Comparison of ENCODE assay signal across 9 mouse cellular contexts in the genomic region with DNA sequence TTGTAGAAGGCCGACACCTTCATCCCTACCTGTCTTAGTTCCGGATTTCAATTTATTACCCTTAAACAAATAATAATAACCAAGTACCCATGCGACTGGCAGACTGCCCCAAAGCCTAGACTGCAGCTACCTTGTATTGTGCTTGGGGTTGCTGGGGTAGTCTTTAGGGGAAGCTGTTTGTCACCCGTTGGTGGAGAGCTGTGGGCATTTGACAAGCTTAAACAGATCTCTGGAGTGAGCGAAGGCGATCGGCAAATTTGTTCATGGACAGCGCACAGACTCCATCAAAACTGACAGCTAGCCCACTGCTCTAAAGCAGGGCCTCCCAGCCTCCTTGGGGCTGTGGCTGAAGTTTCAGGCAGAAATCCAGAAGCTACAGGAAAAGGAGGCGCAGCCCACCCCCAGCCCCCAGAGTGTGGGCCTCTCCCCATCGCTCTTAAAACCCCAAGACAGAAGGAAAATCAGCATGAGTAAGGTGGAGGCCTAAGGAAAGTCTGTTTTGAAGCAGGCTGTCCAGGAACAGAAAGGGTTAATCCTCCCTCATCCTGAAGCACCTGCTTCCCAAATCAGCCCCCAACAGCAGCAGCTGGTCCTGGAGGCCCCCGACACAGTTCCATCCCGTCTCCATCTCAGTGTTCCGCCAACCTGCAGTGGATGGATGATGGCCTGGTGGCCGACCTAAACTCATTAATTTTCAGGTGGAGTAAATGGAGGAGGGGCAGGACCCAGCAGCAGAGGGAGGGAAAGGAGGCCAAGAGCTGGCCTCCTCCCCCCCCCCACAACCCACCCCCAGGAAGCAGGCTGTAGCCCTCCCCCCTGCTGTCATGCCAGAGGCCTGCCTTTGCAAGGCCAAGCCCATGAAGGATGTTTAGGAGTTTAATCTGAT.
DNase-seq lines count a peak whose midpoint lies in the region; ATAC-seq and TF ChIP-seq lines count a peak whose summit lies in the region.
"Had no signal": no experiment of that assay in that cellular context is flagged by ENCODE, and none has a peak within 500 bp of the region (broad histone marks: within the 10 kb centered on the region; RNA-seq: fewer than 3 reads in every experiment).

No protein-coding gene starts in this region.

- H3K9me3 ChIP-seq in heart, embryonic 14.5 days (ENCODE audit: control insufficient read depth, low read length): no peaks in the 10 kb centered on the region
- H3K9me3 ChIP-seq in forebrain, embryonic 15.5 days: no peaks in the 10 kb centered on the region
- no peaks in the 10 kb centered on the region for H3K9me3 ChIP-seq in midbrain, embryonic 12.5 days
- no peaks in the 10 kb centered on the region for H3K9me3 ChIP-seq in intestine, postnatal 0 days (ENCODE audit: control insufficient read depth)

- intact Hi-C loops in left cerebral cortex, postnatal 25 days (cut with DNase I): no loop called here

- H3K4me2 ChIP-seq in heart, embryonic 14.5 days (ENCODE audit: low read length): peak overlapping the region; percentile 67; the same call in 1 of the 2 replicates
- peak overlapping the region; percentile 95 for H3K4me2 ChIP-seq in forebrain, embryonic 15.5 days (replicated peaks)
- peak overlapping the region; percentile 70 for H3K4me2 ChIP-seq in midbrain, embryonic 12.5 days (replicated peaks)
- H3K4me2 ChIP-seq in intestine, postnatal 0 days (replicated peaks; ENCODE audit: low read depth): no peak overlapping the region

- H3K36me3 ChIP-seq in heart, embryonic 14.5 days (ENCODE audit: control insufficient read depth, insufficient read depth, low read length): no peaks in the 10 kb centered on the region
- 0 out of 2 replicates have a peak, but pooled peaks cover 4% of the 10 kb centered on the region for H3K36me3 ChIP-seq in forebrain, embryonic 15.5 days
- peaks cover 16% of the 10 kb centered on the region; the same call in 1 of the 2 replicates for H3K36me3 ChIP-seq in midbrain, embryonic 12.5 days
- H3K36me3 ChIP-seq in intestine, postnatal 0 days (ENCODE audit: control insufficient read depth, insufficient read depth): no peaks in the 10 kb centered on the region

- H3K4me3 ChIP-seq in heart, embryonic 14.5 days (ENCODE audit: control insufficient read depth in 1 of 2, insufficient read depth in 1 of 2, low read depth in 1 of 2, low read length in 2 of 2): no peak overlapping the region
- H3K4me3 ChIP-seq in forebrain, embryonic 15.5 days: peak overlapping the region; percentile 59
- peak overlapping the region; percentile 76 for H3K4me3 ChIP-seq in midbrain, embryonic 12.5 days
- H3K4me3 ChIP-seq in intestine, postnatal 0 days (ENCODE audit: low read depth, low read length): no peak overlapping the region

- no peak for DNase-seq in heart, adult 18-20 months
- DNase-seq in cerebellum, adult 8-10 months: peak; percentile 52
- no peak for DNase-seq in left cerebral cortex, postnatal 25 days (ENCODE audit: low spot score in 2 of 2)
- no peak for DNase-seq in liver
- DNase-seq: kidney, postnatal 25 days had no signal

- whole genome bisulfite sequencing in heart, embryonic 14.5 days: 15% methylated on average over 14 of the region's 14 CpGs
- WGBS in forebrain, embryonic 15.5 days: 10% methylated on average over 14 of the region's 14 CpGs
- 3% methylated on average over 14 of the region's 14 CpGs for WGBS in midbrain, embryonic 12.5 days
- 17% methylated on average over 14 of the region's 14 CpGs for WGBS in intestine, postnatal 0 days

- peaks cover 85% of the 10 kb centered on the region for H3K27me3 ChIP-seq in heart, embryonic 14.5 days (ENCODE audit: control insufficient read depth, insufficient read depth, low read length)
- no peaks in the 10 kb centered on the region for H3K27me3 ChIP-seq in forebrain, embryonic 15.5 days
- peaks cover 53% of the 10 kb centered on the region for H3K27me3 ChIP-seq in midbrain, embryonic 12.5 days
- H3K27me3 ChIP-seq in intestine, postnatal 0 days (replicated peaks; ENCODE audit: control insufficient read depth, insufficient read depth, low read length): peaks cover 65% of the 10 kb centered on the region

- H3K27ac ChIP-seq in heart, embryonic 14.5 days (replicated peaks in 1 of 2; ENCODE audit: control insufficient read depth in 1 of 2, insufficient read depth in 1 of 2, low read depth in 2 of 2, low read length in 2 of 2): no peak overlapping the region
- peak overlapping the region; percentile 99 for H3K27ac ChIP-seq in forebrain, embryonic 15.5 days (replicated peaks)
- H3K27ac ChIP-seq in midbrain, embryonic 12.5 days (replicated peaks): peak overlapping the region; percentile 99
- H3K27ac ChIP-seq in intestine, postnatal 0 days (ENCODE audit: low read depth, low read length): no peak overlapping the region

- peaks cover 10 to 23% of the 10 kb centered on the region in 2 experiments; a peak in 3 of 4 replicates for H3K4me1 ChIP-seq in heart, embryonic 14.5 days (ENCODE audit: control insufficient read depth in 2 of 2, insufficient read depth in 2 of 2, low read length in 2 of 2)
- H3K4me1 ChIP-seq in forebrain, embryonic 15.5 days: peaks cover 49% of the 10 kb centered on the region
- peaks cover 51% of the 10 kb centered on the region for H3K4me1 ChIP-seq in midbrain, embryonic 12.5 days
- no peaks in the 10 kb centered on the region; the same call in 1 of the 2 replicates for H3K4me1 ChIP-seq in intestine, postnatal 0 days (replicated peaks; ENCODE audit: control insufficient read depth, insufficient read depth, low read length)

- TF ChIP-seq CTCF in intestine, postnatal 0 days (IDR thresholded peaks at IDR 0.05; ENCODE audit: low read depth): no peak

- ATAC-seq in heart, embryonic 14.5 days (ENCODE audit: insufficient number of reproducible peaks, insufficient read depth, low FRiP score, low read depth): no peak
- ATAC-seq in forebrain, embryonic 15.5 days (replicated peaks): no peak
- no peak for ATAC-seq in midbrain, embryonic 12.5 days (ENCODE audit: low FRiP score, low read depth)
- no peak for ATAC-seq in intestine, postnatal 0 days

- no peak overlapping the region for H3K9ac ChIP-seq in heart, embryonic 14.5 days (ENCODE audit: low read length)
- H3K9ac ChIP-seq in forebrain, embryonic 15.5 days (replicated peaks): peak overlapping the region; percentile 85
- H3K9ac ChIP-seq in midbrain, embryonic 12.5 days (replicated peaks): peak overlapping the region; percentile 97
- H3K9ac ChIP-seq in intestine, postnatal 0 days (ENCODE audit: low read depth, low read length): no peak overlapping the region

Comparison
In these comparisons a context has a peak if more than half of its experiments do, and no peak if none do; other contexts are left out.
1. H3K27ac ChIP-seq: peak in forebrain, embryonic 15.5 days (single experiment) and midbrain, embryonic 12.5 days (single experiment); none in heart, embryonic 14.5 days (0 of 2) and intestine, postnatal 0 days (single experiment).
2. H3K4me3 ChIP-seq: peak in forebrain, embryonic 15.5 days (single experiment) and midbrain, embryonic 12.5 days (single experiment); none in heart, embryonic 14.5 days (0 of 2) and intestine, postnatal 0 days (single experiment).
3. H3K9ac ChIP-seq: peak in forebrain, embryonic 15.5 days (single experiment) and midbrain, embryonic 12.5 days (single experiment); none in heart, embryonic 14.5 days (single experiment) and intestine, postnatal 0 days (single experiment).